Mouse (Mus musculus) thymus, adult 2 months (tissue): ENCODE measurements around the gene Rdh1.

Experiments
- CTCF ChIP-seq: fragments of 200-500 bp; IDR thresholded peaks from 2 replicates; pipeline ENCODE4 v1.5.1; 2012; ENCODE audit warnings: mild to moderate bottlenecking, control low read depth, low read length, moderate library complexity, borderline replicate concordance; ENCODE audit not compliant: control insufficient read depth, poor library complexity, insufficient read depth; ENCODE audit errors: extremely low read depth
- POLR2A ChIP-seq: fragments of 200-500 bp; IDR thresholded peaks from 2 replicates; pipeline ENCODE4 v1.6.1; 2012; ENCODE audit warnings: mild to moderate bottlenecking, low read length, control low read depth, moderate library complexity; ENCODE audit not compliant: control insufficient read depth, poor library complexity, insufficient read depth; ENCODE audit errors: extremely low read depth

DNA sequence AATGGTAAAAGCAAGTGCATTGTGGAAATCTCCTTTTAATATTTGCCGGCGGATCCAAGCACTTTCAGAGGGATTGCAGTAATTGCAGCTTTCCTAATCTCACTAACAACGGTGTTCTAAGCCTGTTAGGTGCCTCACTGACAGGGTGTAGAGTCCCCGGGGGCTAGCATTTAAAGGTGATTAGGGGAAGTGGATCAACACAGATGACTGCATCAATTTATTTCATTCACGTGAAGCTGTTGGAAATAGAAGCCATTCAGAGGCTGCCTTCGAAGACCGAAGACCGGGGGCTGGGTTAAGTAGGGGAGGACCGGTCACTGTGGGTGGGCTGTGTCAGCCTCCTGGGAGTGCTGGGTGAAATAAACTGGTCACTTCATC lies 28.6 kb upstream of the Rdh1 start:
- no peak for TF ChIP-seq CTCF
- no peak for TF ChIP-seq POLR2A
